Mouse (Mus musculus) limb, embryonic 10.5 days (tissue): ENCODE results near the gene Dbndd2. TPM values are rescaled to one million over a fixed set of nuclear protein-coding genes. Genes with fewer than 3 reads are reported as not detected.

Source experiments
- DNase-seq: peaks from one replicate; pipeline ENCODE4 v3.0.0-alpha.2; 2017; ENCODE audit warnings: low spot score
- H3K27ac ChIP-seq: fragments of 300-500 bp; sonication (generic); 2 replicates; pipeline ENCODE4 v1.5.1; 2016; ENCODE audit warnings: mild to moderate bottlenecking
- H3K27me3 ChIP-seq: fragments of 300-500 bp; sonication (generic); 2 replicates; pipeline ENCODE4 v1.6.1; 2016; ENCODE audit warnings: low read depth, mild to moderate bottlenecking; ENCODE audit not compliant: poor library complexity, severe bottlenecking
- H3K36me3 ChIP-seq: fragments of 300-500 bp; sonication (generic); 2 replicates; pipeline ENCODE4 v1.6.1; 2016; ENCODE audit warnings: mild to moderate bottlenecking, moderate library complexity
- H3K4me1 ChIP-seq: fragments of 300-500 bp; sonication (generic); 2 replicates; pipeline ENCODE4 v1.6.1; 2016
- H3K4me3 ChIP-seq: fragments of 300-500 bp; sonication (generic); 2 replicates; pipeline ENCODE4 v1.5.1; 2016; ENCODE audit warnings: mild to moderate bottlenecking, moderate library complexity
- H3K9me3 ChIP-seq: fragments of 300-500 bp; sonication (generic); replicated peaks from 2 replicates; pipeline ENCODE4 v1.6.1; 2016; ENCODE audit warnings: mild to moderate bottlenecking
- WGBS: fragments of 180-500 bp; shearing (Covaris S2); methylation state at CpG from one replicate; pipeline ENCODE4 v1.1.7; 2016; 5-methylcytosine and 5-hydroxymethylcytosine counted together
- polyA plus RNA-seq: library from polyadenylated mRNA; unstranded; fragments of >200 nt; fragmentation: Nextera tagmentation; extraction: Ambion mirVana; gene quantifications from 2 replicates; pipeline ENCODE4 v1.2.1, GENCODE M21; 2016

Dbndd2 gene
- polyA plus RNA-seq, 1 experiment from 2014 or later: 0.70 TPM

- no peaks in the 10 kb centered on the region for H3K9me3 ChIP-seq
- 80% methylated on average over 2 of the region's 2 CpGs for WGBS
- H3K4me1 ChIP-seq: peaks cover 41% of the 10 kb centered on the region
- no peak overlapping the region for H3K27ac ChIP-seq
- H3K4me3 ChIP-seq: no peak overlapping the region
- H3K36me3 ChIP-seq: no peaks in the 10 kb centered on the region
- H3K27me3 ChIP-seq: peaks cover 42% of the 10 kb centered on the region
- no peak for DNase-seq
These were observed 41.2 kb upstream of the Dbndd2 start for GRCm38 (mm10) chr2:164444701-164445100.

- DNase-seq: no peak
- Histone ChIP-seq H3K36me3 (no peaks in the 10 kb centered on the region), H3K27me3 (peaks cover 34% of the 10 kb centered on the region), H3K27ac (no peak overlapping the region), H3K4me1 (peaks cover 34% of the 10 kb centered on the region), H3K9me3 (no peaks in the 10 kb centered on the region), H3K4me3 (no peak overlapping the region)
- WGBS: 83% methylated on average over 3 of the region's 3 CpGs
These were observed 40.4 kb upstream of the Dbndd2 start for GRCm38 (mm10) chr2:164445399-164446085.

GRCm38 (mm10) chr2:164446086-164446469 lies 39.8 kb upstream of the Dbndd2 start:
- Histone ChIP-seq H3K9me3 (no peaks in the 10 kb centered on the region), H3K27ac (no peak overlapping the region), H3K4me3 (no peak overlapping the region), H3K4me1 (peaks cover 28% of the 10 kb centered on the region), H3K27me3 (peaks cover 30% of the 10 kb centered on the region), H3K36me3 (no peaks in the 10 kb centered on the region)
- WGBS: 82% methylated on average over 3 of the region's 3 CpGs
- no peak for DNase-seq

- Histone ChIP-seq H3K27me3 (peaks cover 17% of the 10 kb centered on the region; the same call in 1 of the 2 replicates), H3K4me1 (peaks cover 27% of the 10 kb centered on the region), H3K36me3 (no peaks in the 10 kb centered on the region), H3K9me3 (no peaks in the 10 kb centered on the region), H3K4me3 (no peak overlapping the region), H3K27ac (no peak overlapping the region)
- no peak for DNase-seq
- 81% methylated on average over 1 of the region's 1 CpGs for WGBS
These were observed 37.8 kb upstream of the Dbndd2 start for GRCm38 (mm10) chr2:164448140-164448539.

GRCm38 (mm10) chr2:164448921-164449320 lies 37.0 kb upstream of the Dbndd2 start:
- no peak for DNase-seq
- Histone ChIP-seq H3K4me3 (no peak overlapping the region), H3K4me1 (peaks cover 21% of the 10 kb centered on the region), H3K27me3 (peaks cover 13% of the 10 kb centered on the region; the same call in 1 of the 2 replicates), H3K27ac (no peak overlapping the region), H3K36me3 (no peaks in the 10 kb centered on the region), H3K9me3 (no peaks in the 10 kb centered on the region)
- 83% methylated on average over 5 of the region's 5 CpGs for WGBS

GRCm38 (mm10) chr2:164449341-164450042 lies 36.4 kb upstream of the Dbndd2 start:
- DNase-seq: no peak
- Histone ChIP-seq H3K4me3 (no peak overlapping the region), H3K36me3 (no peaks in the 10 kb centered on the region), H3K9me3 (no peaks in the 10 kb centered on the region), H3K4me1 (peaks cover 21% of the 10 kb centered on the region), H3K27me3 (0 out of 2 replicates have a peak, but pooled peaks cover 7% of the 10 kb centered on the region), H3K27ac (no peak overlapping the region)
- WGBS: 87% methylated on average over 14 of the region's 14 CpGs

GRCm38 (mm10) chr2:164452000-164452676 lies 33.8 kb upstream of the Dbndd2 start:
- Histone ChIP-seq H3K9me3 (no peaks in the 10 kb centered on the region), H3K4me1 (peaks cover 29% of the 10 kb centered on the region), H3K4me3 (no peak overlapping the region; the same call in 1 of the 2 replicates), H3K36me3 (no peaks in the 10 kb centered on the region), H3K27me3 (no peaks in the 10 kb centered on the region), H3K27ac (peak overlapping the region; percentile 59)
- 43% methylated on average over 13 of the region's 13 CpGs for WGBS
- peak; percentile 76 for DNase-seq

GRCm38 (mm10) chr2:164453047-164453757 lies 32.7 kb upstream of the Dbndd2 start:
- Histone ChIP-seq H3K27ac (peak overlapping the region; percentile 59), H3K9me3 (no peaks in the 10 kb centered on the region), H3K4me3 (no peak overlapping the region), H3K27me3 (no peaks in the 10 kb centered on the region), H3K36me3 (no peaks in the 10 kb centered on the region), H3K4me1 (peaks cover 37% of the 10 kb centered on the region)
- WGBS: 88% methylated on average over 14 of the region's 14 CpGs
- no peak for DNase-seq

GRCm38 (mm10) chr2:164453887-164454500 lies 31.9 kb upstream of the Dbndd2 start:
- no peak overlapping the region for H3K4me3 ChIP-seq
- no peaks in the 10 kb centered on the region for H3K9me3 ChIP-seq
- H3K36me3 ChIP-seq: no peaks in the 10 kb centered on the region
- H3K27ac ChIP-seq: no peak overlapping the region
- no peak for DNase-seq
- 77% methylated on average over 7 of the region's 7 CpGs for WGBS
- no peaks in the 10 kb centered on the region for H3K27me3 ChIP-seq
- peaks cover 37% of the 10 kb centered on the region for H3K4me1 ChIP-seq

- Histone ChIP-seq H3K36me3 (no peaks in the 10 kb centered on the region), H3K27ac (no peak overlapping the region), H3K4me1 (peaks cover 37% of the 10 kb centered on the region), H3K4me3 (no peak overlapping the region), H3K9me3 (no peaks in the 10 kb centered on the region), H3K27me3 (no peaks in the 10 kb centered on the region)
- WGBS: 88% methylated on average over 10 of the region's 10 CpGs
- DNase-seq: no peak
These were observed 31.1 kb upstream of the Dbndd2 start for GRCm38 (mm10) chr2:164454846-164455245.

- Histone ChIP-seq H3K4me1 (peaks cover 37% of the 10 kb centered on the region), H3K9me3 (no peaks in the 10 kb centered on the region), H3K36me3 (no peaks in the 10 kb centered on the region), H3K27me3 (no peaks in the 10 kb centered on the region), H3K4me3 (no peak overlapping the region), H3K27ac (no peak overlapping the region)
- no peak for DNase-seq
- 80% methylated on average over 6 of the region's 6 CpGs for whole genome bisulfite sequencing
These were observed 30.3 kb upstream of the Dbndd2 start for GRCm38 (mm10) chr2:164455421-164456190.

GRCm38 (mm10) chr2:164456413-164456812 lies 29.5 kb upstream of the Dbndd2 start:
- H3K36me3 ChIP-seq: no peaks in the 10 kb centered on the region
- H3K4me3 ChIP-seq: peak overlapping the region; percentile 31
- no peak for DNase-seq
- peak overlapping the region; percentile 79 for H3K27ac ChIP-seq
- H3K9me3 ChIP-seq: no peaks in the 10 kb centered on the region
- H3K4me1 ChIP-seq: peaks cover 36% of the 10 kb centered on the region
- no peaks in the 10 kb centered on the region for H3K27me3 ChIP-seq
- WGBS: 85% methylated on average over 1 of the region's 1 CpGs
